Mouse (Mus musculus) lung, embryonic 15.5 days (tissue): ENCODE data around the gene Nes. TPM values are rescaled to one million over a fixed set of nuclear protein-coding genes. Genes with fewer than 3 reads are reported as not detected.

Experiments used
- polyA plus RNA-seq: library from polyadenylated mRNA; unstranded; fragments of >200 nt; fragmentation: Nextera tagmentation; extraction: Ambion mirVana; gene quantifications from 2 replicates; pipeline ENCODE4 v1.2.1, GENCODE M21; 2015

The Nes gene
- polyA plus RNA-seq, 1 experiment from 2014 or later, result 32.4 TPM

Other genes starting within 250 kb of the Nes start
- 1.3 and 1.6 TPM in 2 replicates for gene Lrrc71, start 222.5 kb upstream of the Nes start, polyA plus RNA-seq
- 1.2 and 2.5 TPM in 2 replicates for gene Ntrk1, start 175.9 kb upstream of the Nes start, polyA plus RNA-seq
- gene Insrr, start 174.1 kb upstream of the Nes start, polyA plus RNA-seq, result 0.09 and 0.16 TPM in 2 replicates
- 29.4 and 32.4 TPM in 2 replicates for gene Pear1, start 146.8 kb upstream of the Nes start, polyA plus RNA-seq
- gene Sh2d2a, start 124.3 kb upstream of the Nes start, polyA plus RNA-seq, result 0.42 and 1.0 TPM in 2 replicates
- gene Prcc, start 85.5 kb upstream of the Nes start, polyA plus RNA-seq, result 12.1 and 12.3 TPM in 2 replicates
- gene Hdgf, start 64.8 kb upstream of the Nes start, polyA plus RNA-seq, result 258 and 260 TPM in 2 replicates
- gene Mrpl24, start 51.6 kb upstream of the Nes start, polyA plus RNA-seq, result 70.5 and 70.9 TPM in 2 replicates
- gene Isg20l2, start 40.8 kb upstream of the Nes start, polyA plus RNA-seq, result 60.1 and 63.0 TPM in 2 replicates
- gene Rrnad1, start 40.4 kb upstream of the Nes start, polyA plus RNA-seq, result 18.3 and 18.5 TPM in 2 replicates
- gene Crabp2, start 22.4 kb upstream of the Nes start, polyA plus RNA-seq, result 8.1 and 10.4 TPM in 2 replicates
- gene Bcan, start 29.2 kb downstream of the Nes start, polyA plus RNA-seq, result 0.07 and 0.18 TPM in 2 replicates
- 0.07 and 0.23 TPM in 2 replicates for gene Hapln2, start 56.5 kb downstream of the Nes start, polyA plus RNA-seq
- 30.6 and 31.6 TPM in 2 replicates for gene Gpatch4, start 72.0 kb downstream of the Nes start, polyA plus RNA-seq
- 199 and 215 TPM in 2 replicates for gene Naxe, start 87.4 kb downstream of the Nes start, polyA plus RNA-seq
- not detected in 2 replicates for gene Ttc24, start 107.2 kb downstream of the Nes start, polyA plus RNA-seq
- gene Iqgap3, start 110.9 kb downstream of the Nes start, polyA plus RNA-seq, result 25.2 and 26.6 TPM in 2 replicates
- gene Mef2d, start 171.3 kb downstream of the Nes start, polyA plus RNA-seq, result 16.7 and 20.4 TPM in 2 replicates